Mouse (Mus musculus) stomach, postnatal 0 days (tissue): ENCODE data around the gene Pbx3.

Experiments
- CTCF ChIP-seq: IDR thresholded peaks from 2 replicates; pipeline ENCODE4 v1.5.1; 2016; ENCODE audit warnings: antibody characterized with exemption, low read depth, mild to moderate bottlenecking, moderate library complexity
- EP300 ChIP-seq: optimal IDR thresholded peaks from 2 replicates; pipeline ENCODE3; 2016; ENCODE audit warnings: antibody characterized with exemption

DNA sequence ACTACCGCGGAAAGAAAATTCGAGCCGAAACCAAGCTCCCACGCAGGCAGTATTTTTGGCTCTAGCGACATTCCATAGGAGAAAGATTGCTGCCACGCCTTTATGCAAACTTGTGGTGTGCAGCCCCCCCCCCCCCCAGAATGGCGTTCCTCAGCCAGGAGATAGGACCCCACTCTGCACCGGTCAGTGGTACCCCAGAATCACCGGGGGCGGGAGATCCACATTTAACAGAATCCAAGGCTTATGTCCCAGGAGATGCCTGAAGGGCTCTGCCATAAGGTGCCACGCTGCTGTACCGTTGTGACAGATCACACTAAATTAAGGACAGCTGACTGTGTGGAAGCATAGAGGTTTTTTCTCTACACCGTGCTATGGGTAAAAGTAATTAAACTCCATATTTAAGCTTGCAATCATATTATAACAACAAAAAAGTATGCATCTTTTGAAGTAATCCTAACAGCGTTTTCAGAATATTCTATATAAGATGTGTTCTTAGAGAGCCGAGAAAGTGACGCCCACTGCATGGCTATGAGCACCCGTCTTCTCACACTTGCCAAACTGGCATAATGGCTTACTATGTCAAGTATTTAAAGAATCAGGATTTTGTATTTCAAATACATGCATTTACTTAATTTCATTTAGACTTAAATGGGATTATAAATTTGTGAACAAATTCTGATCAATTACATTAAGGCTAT is 122.8 kb downstream of the Pbx3 start:
- no peak for TF ChIP-seq CTCF
- TF ChIP-seq EP300, result no peak
